Mouse (Mus musculus) ES-Bruce4 (cell line): ENCODE data around the gene Gm20075. TPM values are rescaled to one million over a fixed set of nuclear protein-coding genes. Genes with fewer than 3 reads are reported as not detected.
A peak's percentile ranks its signal among the peaks of the same experiment; 100 is the strongest.

Experiments
- H3K27ac ChIP-seq: 2 replicates; pipeline ENCODE4 v1.5.1; 2012; ENCODE audit warnings: low read length, inconsistent platforms; ENCODE audit not compliant: insufficient read depth
- H3K27me3 ChIP-seq: 2 replicates; pipeline ENCODE4 v1.6.1; 2012; ENCODE audit warnings: mild to moderate bottlenecking, low read length, inconsistent platforms; ENCODE audit not compliant: control insufficient read depth, poor library complexity, insufficient read depth, severe bottlenecking
- H3K36me3 ChIP-seq: 2 replicates; pipeline ENCODE4 v1.6.1; 2012; ENCODE audit warnings: inconsistent platforms, mild to moderate bottlenecking, low read length, moderate library complexity; ENCODE audit not compliant: control insufficient read depth, poor library complexity, insufficient read depth, severe bottlenecking
- H3K4me1 ChIP-seq: one replicate; pipeline ENCODE4 v1.8.1; 2011; ENCODE audit warnings: low read length; ENCODE audit not compliant: control insufficient read depth, insufficient read depth
- H3K4me3 ChIP-seq: 2 replicates; pipeline ENCODE4 v1.5.1; 2011; ENCODE audit warnings: low read depth, mild to moderate bottlenecking, low read length
- H3K9ac ChIP-seq: 2 replicates; pipeline ENCODE4 v1.6.1; 2012; ENCODE audit warnings: low read depth, mild to moderate bottlenecking, inconsistent platforms; ENCODE audit not compliant: poor library complexity, severe bottlenecking
- H3K9me3 ChIP-seq: replicated peaks from 2 replicates; pipeline ENCODE4 v1.6.1; 2012; ENCODE audit warnings: mild to moderate bottlenecking, low read length, inconsistent platforms; ENCODE audit not compliant: control insufficient read depth, poor library complexity, insufficient read depth, severe bottlenecking
- CTCF ChIP-seq: IDR thresholded peaks from one replicate; pipeline ENCODE4 v1.8.1; 2011; ENCODE audit warnings: low read depth, low read length
- EP300 ChIP-seq: IDR thresholded peaks from 2 replicates; pipeline ENCODE4 v1.6.1; 2011; ENCODE audit warnings: low read depth, low read length; ENCODE audit not compliant: insufficient read depth
- POLR2A ChIP-seq: IDR thresholded peaks from one replicate; pipeline ENCODE4 v1.8.1; 2011; ENCODE audit warnings: low read length; ENCODE audit not compliant: insufficient read depth
- polyA plus RNA-seq: library from polyadenylated mRNA; stranded (reverse); fragments of >200 nt; gene quantifications from 2 replicates; pipeline ENCODE4 v1.2.4, GENCODE M21; 2011; ENCODE audit warnings: low read depth; ENCODE audit not compliant: missing spikeins, insufficient read depth, insufficient read length

The Gm20075 gene
- polyA plus RNA-seq, 1 experiment = 47.0 TPM

- H3K4me3 ChIP-seq = no peak overlapping the region
- TF ChIP-seq CTCF = no peak
- TF ChIP-seq EP300 = no peak
- no peak for TF ChIP-seq POLR2A
- no peaks in the 10 kb centered on the region for H3K4me1 ChIP-seq
- H3K9ac ChIP-seq = no peak overlapping the region
- no peaks in the 10 kb centered on the region for H3K36me3 ChIP-seq
- H3K9me3 ChIP-seq = no peaks in the 10 kb centered on the region
- H3K27ac ChIP-seq = no peak overlapping the region
- no peaks in the 10 kb centered on the region for H3K27me3 ChIP-seq
Observed at GRCm38 (mm10) chr13:96040275-96041042, 40.7 kb downstream of the Gm20075 start.

DNA sequence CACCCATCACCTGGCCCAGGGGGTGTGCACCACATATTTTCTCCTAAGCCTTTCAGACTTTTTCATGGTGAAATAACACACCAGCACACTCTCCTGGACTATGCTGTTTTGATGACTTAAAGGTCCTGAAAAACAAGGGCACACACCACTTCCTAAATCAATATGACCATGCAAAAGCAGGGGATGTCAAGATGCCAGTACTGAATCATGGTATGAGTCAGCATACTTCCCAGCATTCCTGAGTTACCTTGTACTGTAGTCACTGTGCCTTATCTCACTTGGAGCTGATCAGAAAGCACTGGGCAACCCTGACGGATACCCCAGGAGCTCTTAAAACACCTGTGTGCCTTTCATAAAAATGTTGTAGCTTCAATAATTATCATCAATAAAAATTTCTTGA is 41.6 kb downstream of the Gm20075 start:
- Histone ChIP-seq H3K36me3 (no peaks in the 10 kb centered on the region), H3K4me3 (no peak overlapping the region), H3K27me3 (no peaks in the 10 kb centered on the region), H3K4me1 (no peaks in the 10 kb centered on the region), H3K27ac (no peak overlapping the region), H3K9me3 (no peaks in the 10 kb centered on the region), H3K9ac (no peak overlapping the region)
- TF ChIP-seq EP300 (no peak), POLR2A (no peak), CTCF (no peak)

- H3K36me3 ChIP-seq = no peaks in the 10 kb centered on the region
- H3K27ac ChIP-seq = no peak overlapping the region
- no peaks in the 10 kb centered on the region for H3K4me1 ChIP-seq
Observed at GRCm38 (mm10) chr13:96030368-96031223, 50.6 kb downstream of the Gm20075 start.

More at GRCm38 (mm10) chr13:96030368-96031223, 50.6 kb downstream of the Gm20075 start:
- TF ChIP-seq CTCF (peak; percentile 77), POLR2A (no peak)
- no peaks in the 10 kb centered on the region for H3K9me3 ChIP-seq
- H3K9ac ChIP-seq = no peak overlapping the region
- H3K4me3 ChIP-seq = peak overlapping the region; percentile 26
- no peaks in the 10 kb centered on the region for H3K27me3 ChIP-seq

Other genes with a start within 250 kb of the Gm20075 start
- gene Iqgap2, start 189.5 kb downstream of the Gm20075 start, polyA plus RNA-seq = 16.5 and 18.5 TPM in 2 replicates
- gene Gm17190, start 678 bp upstream of the Gm20075 start, polyA plus RNA-seq = 6.9 and 7.9 TPM in 2 replicates
- gene Sv2c, start 51.2 kb upstream of the Gm20075 start, polyA plus RNA-seq = 0.19 TPM in 1 of 2 replicates, not detected in the other